Mouse (Mus musculus) lung, embryonic 15.5 days (tissue): ENCODE measurements around the gene 9230104L09Rik. TPM values are rescaled to one million over a fixed set of nuclear protein-coding genes. Genes with fewer than 3 reads are reported as not detected.

Experiments
- ATAC-seq: fragments of 200-750 bp; cut with Nextera tagmentation; 2 replicates; pipeline ENCODE4 v1.8.0; 2017; ENCODE audit warnings: moderate number of reproducible peaks, borderline replicate concordance; ENCODE audit not compliant: low FRiP score, low TSS enrichment; ENCODE audit errors: extremely low read depth
- H3K27ac ChIP-seq: fragments of 300-500 bp; sonication (generic); 2 replicates; pipeline ENCODE4 v1.5.1; 2015; ENCODE audit warnings: moderate library complexity, mild to moderate bottlenecking, inconsistent platforms
- H3K27me3 ChIP-seq: fragments of 300-500 bp; sonication (generic); 2 replicates; pipeline ENCODE4 v1.6.1; 2015; ENCODE audit warnings: inconsistent platforms
- H3K36me3 ChIP-seq: fragments of 300-500 bp; sonication (generic); 2 replicates; pipeline ENCODE4 v1.6.1; 2015; ENCODE audit warnings: inconsistent platforms
- H3K4me1 ChIP-seq: fragments of 300-500 bp; sonication (generic); 2 replicates; pipeline ENCODE4 v1.6.1; 2015; ENCODE audit warnings: inconsistent platforms
- H3K4me2 ChIP-seq: fragments of 300-500 bp; sonication (generic); 2 replicates; pipeline ENCODE4 v1.6.1; 2015; ENCODE audit warnings: inconsistent platforms, mild to moderate bottlenecking, moderate library complexity
- H3K4me3 ChIP-seq: fragments of 300-500 bp; sonication (generic); 2 replicates; pipeline ENCODE4 v1.5.1; 2015; ENCODE audit warnings: mild to moderate bottlenecking, inconsistent platforms
- H3K9ac ChIP-seq: fragments of 300-500 bp; sonication (generic); 2 replicates; pipeline ENCODE4 v1.6.1; 2015; ENCODE audit warnings: inconsistent platforms
- H3K9me3 ChIP-seq: fragments of 300-500 bp; sonication (generic); 2 replicates; pipeline ENCODE4 v1.6.1; 2016; ENCODE audit warnings: inconsistent platforms
- WGBS: fragments of 180-500 bp; shearing (Covaris S2); methylation state at CpG from one replicate; pipeline ENCODE4 v1.1.7; 2015; 5-methylcytosine and 5-hydroxymethylcytosine counted together
- polyA plus RNA-seq: library from polyadenylated mRNA; unstranded; fragments of >200 nt; fragmentation: Nextera tagmentation; extraction: Ambion mirVana; gene quantifications from 2 replicates; pipeline ENCODE4 v1.2.1, GENCODE M21; 2015

The 9230104L09Rik gene
- polyA plus RNA-seq, 1 experiment from 2014 or later = not detected

GRCm38 (mm10) chr2:148851116-148851906 is 13.5 kb downstream of the 9230104L09Rik start:
- Histone ChIP-seq H3K9ac (no peak overlapping the region), H3K36me3 (no peaks in the 10 kb centered on the region), H3K4me2 (no peak overlapping the region), H3K27me3 (no peaks in the 10 kb centered on the region), H3K4me3 (no peak overlapping the region), H3K27ac (no peak overlapping the region), H3K4me1 (peaks cover under 1% of the 10 kb centered on the region; the same call in 1 of the 2 replicates), H3K9me3 (no peaks in the 10 kb centered on the region)
- peak; percentile 52; the same call in 1 of the 2 replicates for ATAC-seq
- WGBS = 41% methylated on average over 8 of the region's 8 CpGs

GRCm38 (mm10) chr2:148839224-148839623 is 25.6 kb downstream of the 9230104L09Rik start:
- no peaks in the 10 kb centered on the region for H3K27me3 ChIP-seq
- H3K36me3 ChIP-seq = no peaks in the 10 kb centered on the region
- no peak overlapping the region for H3K4me3 ChIP-seq
- WGBS = 49% methylated on average over 2 of the region's 2 CpGs
- H3K9ac ChIP-seq = no peak overlapping the region
- no peak overlapping the region for H3K27ac ChIP-seq
- H3K4me1 ChIP-seq = no peaks in the 10 kb centered on the region
- no peak for ATAC-seq
- H3K4me2 ChIP-seq = no peak overlapping the region
- no peaks in the 10 kb centered on the region for H3K9me3 ChIP-seq

DNA sequence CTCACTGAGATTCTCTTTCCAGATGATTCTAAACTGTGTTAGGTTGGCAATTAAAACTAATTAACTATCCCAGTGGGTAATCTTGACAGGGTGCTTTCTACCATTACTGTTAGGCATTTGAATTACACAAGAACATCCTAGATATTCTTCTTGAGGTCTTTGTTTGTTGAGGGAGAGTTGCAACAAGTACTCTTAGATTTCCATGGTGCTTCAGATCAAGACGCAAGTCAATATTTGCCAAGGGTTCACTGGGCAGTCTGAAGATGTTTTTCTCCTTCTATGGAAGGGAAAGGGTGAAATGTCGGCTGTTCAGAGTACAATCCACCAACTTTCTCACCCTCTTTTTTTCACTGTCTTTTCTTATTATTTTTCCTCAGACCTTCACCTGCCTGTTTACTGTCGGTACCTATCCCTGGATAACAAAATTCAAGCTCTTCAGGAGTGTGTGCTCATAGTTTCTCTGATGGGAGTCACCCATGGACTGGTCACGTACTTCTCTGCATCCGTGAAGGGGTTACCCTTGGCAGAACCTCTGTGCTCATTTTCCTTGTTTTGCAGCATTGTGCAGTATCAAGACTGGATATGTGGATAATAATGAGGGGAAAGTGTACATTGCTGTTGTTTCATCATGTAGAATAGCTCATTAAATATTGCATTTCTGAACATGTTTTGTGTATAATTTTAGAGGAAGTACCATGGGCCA is 26.6 kb downstream of the 9230104L09Rik start:
- H3K36me3 ChIP-seq = no peaks in the 10 kb centered on the region
- no peaks in the 10 kb centered on the region for H3K4me1 ChIP-seq
- H3K4me3 ChIP-seq = no peak overlapping the region
- no peak overlapping the region for H3K4me2 ChIP-seq
- H3K9ac ChIP-seq = no peak overlapping the region
- no peak overlapping the region for H3K27ac ChIP-seq
- ATAC-seq = no peak
- H3K9me3 ChIP-seq = no peaks in the 10 kb centered on the region
- WGBS = 62% methylated on average over 5 of the region's 5 CpGs
- no peaks in the 10 kb centered on the region for H3K27me3 ChIP-seq

DNA sequence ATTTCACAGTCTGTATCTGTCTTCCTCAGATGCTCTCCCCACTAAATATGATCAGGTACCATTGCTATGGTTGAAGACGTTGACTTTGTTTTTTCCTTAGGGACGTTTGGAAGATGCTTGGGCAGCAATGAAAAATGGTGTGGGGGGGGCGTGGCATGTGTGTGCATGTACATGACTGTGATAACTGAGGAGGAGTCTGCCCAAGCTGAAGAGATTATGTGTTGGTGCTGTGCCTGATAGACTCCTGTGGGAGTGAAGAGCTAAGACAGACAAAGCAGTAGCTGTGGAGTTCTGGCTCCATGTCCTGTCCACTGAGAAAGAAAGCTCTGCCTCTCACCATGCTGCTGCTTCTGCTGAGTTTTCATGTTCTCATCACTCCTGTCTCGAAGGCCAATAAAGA is 29.9 kb downstream of the 9230104L09Rik start, which contains the start of gene Cst9:
TSS of gene Cst9 (plus strand) at position 236 of the 400 bp plus-strand sequence.
- ATAC-seq = no peak
- Histone ChIP-seq H3K4me1 (no peaks in the 10 kb centered on the region), H3K4me3 (no peak within 1 kb of the TSS), H3K9me3 (no peaks in the 10 kb centered on the region), H3K4me2 (no peak within 1 kb of the TSS), H3K27ac (no peak within 1 kb of the TSS), H3K27me3 (no peaks in the 10 kb centered on the region), H3K36me3 (no peaks in the 10 kb centered on the region), H3K9ac (no peak within 1 kb of the TSS)
- 50% methylated on average over 4 of the region's 4 CpGs for WGBS

DNA sequence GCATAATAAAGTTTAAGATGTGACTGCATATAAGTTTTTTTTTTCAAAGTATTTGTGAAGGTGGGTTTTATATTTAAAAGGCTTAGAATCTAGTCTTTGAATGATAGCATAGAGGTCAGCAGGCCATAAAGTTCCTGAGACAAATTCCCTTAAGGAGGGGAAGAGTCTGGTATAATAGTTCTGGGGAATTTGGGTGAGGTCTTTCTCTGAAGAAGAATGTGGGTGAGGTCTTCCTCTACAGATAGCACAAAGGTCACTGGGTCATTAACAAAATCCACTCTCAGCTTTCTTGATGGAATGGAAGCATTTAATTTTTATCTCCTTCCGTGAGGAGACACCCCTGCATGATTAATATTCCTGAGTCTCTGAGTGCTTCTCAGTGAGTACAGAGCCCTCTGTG is 38.9 kb downstream of the 9230104L09Rik start:
- no peaks in the 10 kb centered on the region for H3K4me1 ChIP-seq
- no peak for ATAC-seq
- WGBS = 31% methylated on average over 1 of the region's 1 CpGs
- no peak overlapping the region for H3K9ac ChIP-seq
- no peak overlapping the region for H3K4me2 ChIP-seq
- no peaks in the 10 kb centered on the region for H3K27me3 ChIP-seq
- H3K36me3 ChIP-seq = no peaks in the 10 kb centered on the region
- H3K27ac ChIP-seq = no peak overlapping the region
- no peaks in the 10 kb centered on the region for H3K9me3 ChIP-seq
- H3K4me3 ChIP-seq = no peak overlapping the region

- no peak for ATAC-seq
- Histone ChIP-seq H3K9me3 (no peaks in the 10 kb centered on the region), H3K36me3 (no peaks in the 10 kb centered on the region), H3K9ac (no peak within 1 kb of the TSS), H3K4me2 (no peak within 1 kb of the TSS), H3K27me3 (no peaks in the 10 kb centered on the region), H3K4me3 (no peak within 1 kb of the TSS), H3K4me1 (no peaks in the 10 kb centered on the region), H3K27ac (no peak within 1 kb of the TSS)
Observed at GRCm38 (mm10) chr2:148819909-148820308, 44.9 kb downstream of the 9230104L09Rik start, which contains the start of gene Cst13. Gene Cst13, plus strand, starts transcription at chr2:148820081.

DNA sequence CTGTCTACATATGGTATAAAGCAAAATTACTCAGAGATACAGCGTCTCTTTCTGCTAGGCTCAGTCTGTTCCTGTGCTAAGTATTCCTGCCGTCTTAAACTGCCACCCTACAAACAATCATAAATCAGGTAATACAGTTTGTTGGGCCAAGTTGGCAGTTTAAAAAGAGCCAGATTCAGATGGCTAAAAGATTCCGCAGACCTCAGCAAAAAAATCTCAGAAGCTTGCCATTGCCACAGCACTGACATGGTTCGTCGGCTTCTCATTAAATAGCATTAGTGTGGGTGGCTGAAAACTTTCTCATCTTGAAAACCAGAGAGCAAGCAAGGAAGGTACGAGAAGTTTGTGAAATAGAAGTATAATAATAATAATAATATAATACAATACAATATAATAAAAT is 58.1 kb downstream of the 9230104L09Rik start:
- 63% methylated on average over 6 of the region's 6 CpGs for WGBS
- Histone ChIP-seq H3K36me3 (no peaks in the 10 kb centered on the region), H3K27ac (no peak overlapping the region), H3K4me2 (no peak overlapping the region), H3K9ac (no peak overlapping the region), H3K4me1 (no peaks in the 10 kb centered on the region), H3K4me3 (no peak overlapping the region), H3K27me3 (no peaks in the 10 kb centered on the region), H3K9me3 (no peaks in the 10 kb centered on the region)
- ATAC-seq = no peak

DNA sequence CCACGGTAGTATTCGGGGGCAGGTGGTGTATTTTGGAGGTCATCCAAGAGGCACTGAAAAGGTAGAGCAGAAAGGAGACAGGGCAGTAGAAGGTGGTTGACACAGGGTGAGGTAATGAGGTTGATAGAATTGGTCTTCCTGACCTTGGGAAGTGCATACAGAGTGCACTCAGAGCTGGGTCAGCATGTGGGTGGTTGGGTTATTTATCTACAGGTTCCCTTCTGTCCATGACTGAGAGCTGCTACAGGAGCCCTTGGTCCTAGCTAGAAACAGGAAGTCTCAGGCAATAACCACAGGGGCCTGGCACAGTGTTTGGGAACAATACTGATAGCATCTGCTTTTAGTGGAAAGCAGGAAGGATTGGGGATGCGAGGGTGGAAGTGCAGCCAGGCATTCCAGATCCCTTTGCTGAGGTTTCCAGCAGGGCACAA is 63.3 kb downstream of the 9230104L09Rik start:
- H3K27ac ChIP-seq = no peak overlapping the region
- H3K27me3 ChIP-seq = no peaks in the 10 kb centered on the region
- H3K9ac ChIP-seq = no peak overlapping the region
- 46% methylated on average over 3 of the region's 3 CpGs for WGBS
- H3K4me3 ChIP-seq = no peak overlapping the region
- H3K36me3 ChIP-seq = no peaks in the 10 kb centered on the region
- no peak; the same call in 1 of the 2 replicates for ATAC-seq
- no peaks in the 10 kb centered on the region for H3K4me1 ChIP-seq
- no peaks in the 10 kb centered on the region for H3K9me3 ChIP-seq
- H3K4me2 ChIP-seq = no peak overlapping the region

GRCm38 (mm10) chr2:148798485-148798884 is 66.4 kb downstream of the 9230104L09Rik start, which contains the start of gene Cst8:
Gene Cst8, plus strand, starts transcription at chr2:148798785.
- H3K4me2 ChIP-seq = no peak within 1 kb of the TSS
- no peak within 1 kb of the TSS for H3K4me3 ChIP-seq
- 76% methylated on average over 1 of the region's 1 CpGs for WGBS
- no peak for ATAC-seq
- no peak within 1 kb of the TSS for H3K9ac ChIP-seq
- no peaks in the 10 kb centered on the region for H3K36me3 ChIP-seq
- no peaks in the 10 kb centered on the region for H3K9me3 ChIP-seq
- no peak within 1 kb of the TSS for H3K27ac ChIP-seq
- no peaks in the 10 kb centered on the region for H3K4me1 ChIP-seq
- H3K27me3 ChIP-seq = no peaks in the 10 kb centered on the region

Other genes starting within 250 kb of the 9230104L09Rik start
- 92.3 and 93.1 TPM in 2 replicates for gene Nxt1, start 192.4 kb downstream of the 9230104L09Rik start, polyA plus RNA-seq
- gene Gzf1, start 184.0 kb downstream of the 9230104L09Rik start, polyA plus RNA-seq = 19.1 and 19.7 TPM in 2 replicates
- gene Napb, start 132.6 kb downstream of the 9230104L09Rik start, polyA plus RNA-seq = 1.9 and 2.5 TPM in 2 replicates
- gene Cstl1, start 114.7 kb downstream of the 9230104L09Rik start, polyA plus RNA-seq = not detected in 2 replicates
- not detected in 2 replicates for gene Cst11, start 93.5 kb downstream of the 9230104L09Rik start, polyA plus RNA-seq
- gene 8030411F24Rik, start 83.0 kb downstream of the 9230104L09Rik start, polyA plus RNA-seq = not detected in 2 replicates
- gene Cst12, start 75.7 kb downstream of the 9230104L09Rik start, polyA plus RNA-seq = not detected in 2 replicates
- not detected in 2 replicates for gene Cst8, start 66.3 kb downstream of the 9230104L09Rik start, polyA plus RNA-seq
- gene Cst13, start 45.0 kb downstream of the 9230104L09Rik start, polyA plus RNA-seq = not detected in 2 replicates
- 0.37 and 0.42 TPM in 2 replicates for gene Cst9, start 29.9 kb downstream of the 9230104L09Rik start, polyA plus RNA-seq
- 514 and 555 TPM in 2 replicates for gene Cst3, start 10.7 kb upstream of the 9230104L09Rik start, polyA plus RNA-seq
- gene Gm1330, start 138.2 kb upstream of the 9230104L09Rik start, polyA plus RNA-seq = not detected in 2 replicates
- not detected in 2 replicates for gene Gm10750, start 152.2 kb upstream of the 9230104L09Rik start, polyA plus RNA-seq